Mouse (Mus musculus) midbrain, embryonic 14.5 days (tissue): ENCODE data around the gene Son. TPM values are rescaled to one million over a fixed set of nuclear protein-coding genes. Genes with fewer than 3 reads are reported as not detected.

ENCODE experiments used
- ATAC-seq: fragments of 200-750 bp; cut with Nextera tagmentation; 2 replicates; pipeline ENCODE4 v1.8.0; 2017; ENCODE audit warnings: moderate number of reproducible peaks, moderate library complexity; ENCODE audit not compliant: low FRiP score, low TSS enrichment
- DNase-seq: peaks from one replicate; pipeline ENCODE4 v3.0.0-alpha.2; 2015
- H3K27ac ChIP-seq: fragments of 300-500 bp; sonication (generic); replicated peaks from 2 replicates; pipeline ENCODE4 v1.5.1; 2014; ENCODE audit warnings: mild to moderate bottlenecking, low read depth, low read length, moderate library complexity
- H3K27me3 ChIP-seq: fragments of 300-500 bp; sonication (generic); 2 replicates; pipeline ENCODE4 v1.6.1; 2014; ENCODE audit warnings: low read length, control low read depth, mixed read lengths; ENCODE audit not compliant: control insufficient read depth, insufficient read depth
- H3K36me3 ChIP-seq: fragments of 300-500 bp; sonication (generic); 2 replicates; pipeline ENCODE4 v1.6.1; 2014; ENCODE audit warnings: low read length, control low read depth; ENCODE audit not compliant: control insufficient read depth, insufficient read depth
- H3K4me1 ChIP-seq: fragments of 300-500 bp; sonication (generic); 2 replicates; pipeline ENCODE4 v1.6.1; 2014; ENCODE audit warnings: mild to moderate bottlenecking, antibody characterized with exemption, low read length, control low read depth; ENCODE audit not compliant: control insufficient read depth, insufficient read depth
- H3K4me2 ChIP-seq: fragments of 300-500 bp; sonication (generic); 2 replicates; pipeline ENCODE4 v1.6.1; 2014; ENCODE audit warnings: mild to moderate bottlenecking, low read length, moderate library complexity
- H3K4me3 ChIP-seq: fragments of 300-500 bp; sonication (generic); replicated peaks from 2 replicates; pipeline ENCODE4 v1.5.1; 2014; ENCODE audit warnings: low read depth, low read length
- H3K9ac ChIP-seq: fragments of 300-500 bp; sonication (generic); replicated peaks from 2 replicates; pipeline ENCODE4 v1.6.1; 2014; ENCODE audit warnings: mild to moderate bottlenecking, low read length, moderate library complexity
- H3K9me3 ChIP-seq: fragments of 300-500 bp; sonication (generic); 2 replicates; pipeline ENCODE4 v1.6.1; 2016; ENCODE audit warnings: low read length, control low read depth, mixed read lengths; ENCODE audit not compliant: control insufficient read depth
- WGBS: fragments of 180-500 bp; shearing (Covaris S2); extraction: QIAGEN DNeasy Blood & Tissue Kit; methylation state at CpG from one replicate; pipeline ENCODE4 v1.1.7; 2014; 5-methylcytosine and 5-hydroxymethylcytosine counted together
- polyA plus RNA-seq: library from polyadenylated mRNA; unstranded; fragments of >200 nt; fragmentation: Nextera tagmentation; extraction: Ambion mirVana; gene quantifications from 2 replicates; pipeline ENCODE4 v1.2.1, GENCODE M21; 2014

Son gene
- polyA plus RNA-seq, 1 experiment from 2014 or later, result 172 TPM

GRCm38 (mm10) chr16:91685526-91685925 is 38.2 kb downstream of the Son start:
- H3K4me3 ChIP-seq, result no peak overlapping the region
- no peak for DNase-seq
- no peak overlapping the region for H3K9ac ChIP-seq
- no peak overlapping the region for H3K4me2 ChIP-seq
- no peak overlapping the region for H3K27ac ChIP-seq
- ATAC-seq, result no peak
- 89% methylated on average over 5 of the region's 5 CpGs for WGBS
- no peaks in the 10 kb centered on the region for H3K27me3 ChIP-seq
- peaks cover 55% of the 10 kb centered on the region for H3K36me3 ChIP-seq
- H3K4me1 ChIP-seq, result 0 out of 2 replicates have a peak, but pooled peaks cover 12% of the 10 kb centered on the region
- H3K9me3 ChIP-seq, result no peaks in the 10 kb centered on the region

DNA sequence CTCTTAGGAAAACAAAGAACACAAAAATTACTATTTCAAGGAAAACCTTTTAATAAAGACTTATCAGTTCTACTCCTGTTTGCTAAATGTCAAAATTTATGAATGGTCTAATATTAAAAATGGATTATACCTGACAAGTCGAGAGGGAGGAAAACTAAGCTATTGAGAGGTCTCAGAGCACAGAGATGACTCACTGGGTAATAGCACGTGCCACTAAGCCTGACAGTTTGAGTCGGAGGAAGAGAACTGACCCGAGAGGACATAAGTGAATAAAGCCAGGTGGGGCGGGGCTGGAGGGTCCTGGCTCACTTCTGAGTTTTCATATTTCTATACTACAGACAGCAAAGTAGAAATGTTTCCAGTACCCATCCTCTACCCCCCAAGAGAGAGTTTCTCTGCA is 39.1 kb downstream of the Son start:
- Histone ChIP-seq H3K27me3 (no peaks in the 10 kb centered on the region), H3K4me1 (0 out of 2 replicates have a peak, but pooled peaks cover 12% of the 10 kb centered on the region), H3K9me3 (no peaks in the 10 kb centered on the region), H3K4me3 (no peak overlapping the region), H3K4me2 (no peak overlapping the region), H3K36me3 (peaks cover 53% of the 10 kb centered on the region), H3K27ac (no peak overlapping the region), H3K9ac (no peak overlapping the region)
- DNase-seq, result no peak
- no peak for ATAC-seq
- 87% methylated on average over 5 of the region's 5 CpGs for WGBS

GRCm38 (mm10) chr16:91688023-91688618 is 40.8 kb downstream of the Son start:
- peak; percentile 70 for ATAC-seq
- peak overlapping the region; percentile 91 for H3K4me3 ChIP-seq
- peaks cover 38% of the 10 kb centered on the region for H3K36me3 ChIP-seq
- 1% methylated on average over 51 of the region's 51 CpGs for WGBS
- H3K4me2 ChIP-seq, result peak overlapping the region; percentile 80
- peak overlapping the region; percentile 90 for H3K27ac ChIP-seq
- no peaks in the 10 kb centered on the region for H3K27me3 ChIP-seq
- no peak for DNase-seq
- no peaks in the 10 kb centered on the region for H3K9me3 ChIP-seq
- H3K9ac ChIP-seq, result peak overlapping the region; percentile 81
- 0 out of 2 replicates have a peak, but pooled peaks cover 12% of the 10 kb centered on the region for H3K4me1 ChIP-seq

- Histone ChIP-seq H3K4me2 (peak within 1 kb of the TSS; percentile 80), H3K9me3 (no peaks in the 10 kb centered on the region), H3K4me1 (0 out of 2 replicates have a peak, but pooled peaks cover 12% of the 10 kb centered on the region), H3K27ac (peak within 1 kb of the TSS; percentile 90), H3K9ac (peak within 1 kb of the TSS; percentile 81), H3K4me3 (peak within 1 kb of the TSS; percentile 91), H3K36me3 (peaks cover 35% of the 10 kb centered on the region), H3K27me3 (no peaks in the 10 kb centered on the region)
- WGBS, result under 1% methylated on average over 70 of the region's 71 CpGs
- DNase-seq (peak; percentile 98), ATAC-seq (peak; percentile 99)
Observed at GRCm38 (mm10) chr16:91688619-91689334, 41.5 kb downstream of the Son start, which contains the start of gene Donson. TSS of gene Donson (minus strand) at chr16:91688770.

DNA sequence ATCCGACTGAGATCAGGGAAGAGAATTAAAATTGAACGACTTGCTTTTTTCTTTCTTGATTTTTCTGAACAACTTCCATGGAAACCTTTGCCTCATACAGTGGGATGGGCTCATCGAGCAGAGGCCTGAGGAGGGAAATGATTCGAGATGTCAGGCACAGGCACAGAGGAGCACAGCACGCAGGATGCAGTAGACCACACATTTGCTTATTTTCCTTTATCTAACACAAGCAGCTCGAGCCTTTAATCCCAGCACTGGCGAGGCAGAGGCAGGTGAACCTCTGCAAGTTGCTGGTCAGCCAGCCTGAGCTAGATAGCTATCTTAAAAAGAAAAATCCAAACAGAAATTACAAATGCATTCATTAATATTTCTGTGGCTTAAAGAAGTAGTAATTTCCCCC is 42.5 kb downstream of the Son start:
- no peak for ATAC-seq
- Histone ChIP-seq H3K9ac (0 out of 2 replicates have a peak overlapping the region, but pooled peaks have one; percentile 36), H3K27me3 (no peaks in the 10 kb centered on the region), H3K9me3 (no peaks in the 10 kb centered on the region), H3K4me3 (0 out of 2 replicates have a peak overlapping the region, but pooled peaks have one; percentile 91), H3K36me3 (peaks cover 28% of the 10 kb centered on the region), H3K4me2 (peak overlapping the region; percentile 80), H3K4me1 (0 out of 2 replicates have a peak, but pooled peaks cover 12% of the 10 kb centered on the region), H3K27ac (no peak overlapping the region)
- DNase-seq, result no peak
- WGBS, result 41% methylated on average over 7 of the region's 7 CpGs

- H3K4me1 ChIP-seq, result 0 out of 2 replicates have a peak, but pooled peaks cover 4% of the 10 kb centered on the region
- H3K36me3 ChIP-seq, result peaks cover 48% of the 10 kb centered on the region
- no peaks in the 10 kb centered on the region for H3K9me3 ChIP-seq
- no peak overlapping the region for H3K9ac ChIP-seq
- DNase-seq (peak; percentile 89), ATAC-seq (peak; percentile 84)
- 31% methylated on average over 14 of the region's 14 CpGs for WGBS
- no peaks in the 10 kb centered on the region for H3K27me3 ChIP-seq
- no peak overlapping the region for H3K27ac ChIP-seq
- no peak overlapping the region for H3K4me2 ChIP-seq
- no peak overlapping the region for H3K4me3 ChIP-seq
Observed at GRCm38 (mm10) chr16:91694455-91695084, 47.3 kb downstream of the Son start.

DNA sequence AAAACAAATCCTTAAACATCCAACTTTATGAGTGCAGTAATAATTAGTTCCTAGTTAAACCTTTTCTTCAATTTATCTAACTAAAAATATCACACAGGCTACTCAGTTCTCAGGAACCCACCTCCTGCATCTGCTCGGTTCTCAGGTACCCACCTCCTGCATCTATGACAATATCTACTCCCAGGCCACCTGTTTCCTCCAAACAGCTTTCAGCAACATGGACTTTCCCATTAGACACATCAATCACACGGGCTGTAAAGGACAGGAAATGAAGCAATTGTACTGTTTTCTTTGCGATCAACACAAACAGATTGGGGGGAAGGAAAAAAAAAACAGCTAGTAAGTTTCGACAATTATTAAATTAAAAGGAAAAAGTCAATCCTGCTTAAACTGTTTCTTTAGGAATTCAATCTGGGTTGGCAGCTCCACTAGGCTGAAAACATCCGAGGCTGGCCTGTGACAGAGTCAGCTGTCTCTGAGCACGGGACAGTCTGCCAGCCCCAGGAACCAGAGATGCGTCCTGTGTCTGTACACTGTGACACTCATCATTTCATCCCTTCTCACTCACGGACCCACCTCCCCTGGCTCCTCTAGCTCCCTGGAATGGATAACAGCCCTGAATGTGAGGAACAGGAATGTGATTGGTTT is 47.9 kb downstream of the Son start:
- no peak overlapping the region for H3K4me2 ChIP-seq
- DNase-seq, result no peak
- no peak overlapping the region for H3K4me3 ChIP-seq
- no peak overlapping the region for H3K27ac ChIP-seq
- H3K36me3 ChIP-seq, result peaks cover 50% of the 10 kb centered on the region
- no peak overlapping the region for H3K9ac ChIP-seq
- H3K27me3 ChIP-seq, result no peaks in the 10 kb centered on the region
- H3K9me3 ChIP-seq, result no peaks in the 10 kb centered on the region
- no peaks in the 10 kb centered on the region for H3K4me1 ChIP-seq
- no peak for ATAC-seq
- 85% methylated on average over 8 of the region's 8 CpGs for WGBS

GRCm38 (mm10) chr16:91698995-91699394 is 51.7 kb downstream of the Son start:
- peaks cover 64% of the 10 kb centered on the region for H3K36me3 ChIP-seq
- WGBS, result 90% methylated on average over 1 of the region's 1 CpGs
- no peak overlapping the region for H3K4me2 ChIP-seq
- no peak overlapping the region for H3K4me3 ChIP-seq
- H3K27ac ChIP-seq, result no peak overlapping the region
- no peak overlapping the region for H3K9ac ChIP-seq
- no peaks in the 10 kb centered on the region for H3K4me1 ChIP-seq
- no peaks in the 10 kb centered on the region for H3K9me3 ChIP-seq
- no peaks in the 10 kb centered on the region for H3K27me3 ChIP-seq
- ATAC-seq (no peak), DNase-seq (no peak)
